Comparison of ENCODE assay signal across 13 mouse cellular contexts in genomic region chr17:87189670-87190069, GRCm38 (mm10).
"Had no signal": no experiment of that assay in that cellular context is flagged by ENCODE, and none has a peak within 500 bp of the region (broad histone marks: within the 10 kb centered on the region; RNA-seq: fewer than 3 reads in every experiment).

No protein-coding gene starts in this region.

- ATAC-seq: liver, postnatal 0 days; midbrain, embryonic 13.5 days had no signal

- H3K27ac ChIP-seq: limb, embryonic 15.5 days; liver, embryonic 13.5 days; lung, embryonic 15.5 days; macrophage; midbrain, embryonic 13.5 days had no signal

- H3K9ac ChIP-seq: limb, embryonic 15.5 days; liver, embryonic 13.5 days; liver, postnatal 0 days; lung, embryonic 15.5 days; midbrain, embryonic 13.5 days had no signal

- H3K4me3 ChIP-seq: limb, embryonic 15.5 days; liver, embryonic 13.5 days; lung, embryonic 15.5 days; megakaryocyte, embryonic 14.5 days; midbrain, embryonic 13.5 days had no signal

- H3K27me3 ChIP-seq: limb, embryonic 15.5 days; liver, embryonic 13.5 days; lung, embryonic 15.5 days; megakaryocyte, embryonic 14.5 days had no signal

- DNase-seq: kidney, adult 18-20 months; kidney, postnatal 10 days; layer of hippocampus, postnatal 36 days; liver, embryonic 13.5 days; liver, postnatal 0 days; lung, postnatal 14 days; spleen, adult 18-20 months; thymus, postnatal 36 days had no signal

- H3K4me2 ChIP-seq: limb, embryonic 15.5 days; liver, embryonic 13.5 days; lung, embryonic 15.5 days; midbrain, embryonic 13.5 days had no signal

- H3K36me3 ChIP-seq: limb, embryonic 15.5 days; liver, embryonic 13.5 days; lung, embryonic 15.5 days; midbrain, embryonic 13.5 days had no signal

- H3K9me3 ChIP-seq: liver, embryonic 13.5 days; lung, embryonic 15.5 days; midbrain, embryonic 13.5 days had no signal
